Mouse (Mus musculus) embryo, embryonic 11.5 days (tissue): Measurements from ENCODE around the gene Etv5.
"Not testable (repeated sequence)": the region's sequence is repeated elsewhere in the genome, so short reads cannot be mapped to it uniquely, and the experiment has no call there.

Experiments used
- DNase-seq: peaks from one replicate; pipeline ENCODE4 v3.0.0-alpha.2; 2012; ENCODE audit warnings: low read depth, low spot score

Gene Etv5

GRCm38 (mm10) chr16:22395093-22395844, 44.2 kb downstream of the Etv5 start:
- no peak for DNase-seq

- no peak for DNase-seq
Observed at GRCm38 (mm10) chr16:22390348-22390897, 49.1 kb downstream of the Etv5 start.

GRCm38 (mm10) chr16:22389146-22389911, 50.2 kb downstream of the Etv5 start:
- no peak for DNase-seq

GRCm38 (mm10) chr16:22387731-22388130, 51.8 kb downstream of the Etv5 start:
- DNase-seq: no peak

GRCm38 (mm10) chr16:22382018-22382417, 57.5 kb downstream of the Etv5 start:
- not testable (repeated sequence) for DNase-seq

GRCm38 (mm10) chr16:22380981-22381380, 58.5 kb downstream of the Etv5 start:
- no peak for DNase-seq

GRCm38 (mm10) chr16:22379986-22380385, 59.5 kb downstream of the Etv5 start:
- no peak for DNase-seq

- DNase-seq: no peak
Observed at GRCm38 (mm10) chr16:22379342-22379741, 60.2 kb downstream of the Etv5 start.

- no peak for DNase-seq
Observed at GRCm38 (mm10) chr16:22377714-22378113, 61.8 kb downstream of the Etv5 start.

- DNase-seq: no peak
Observed at GRCm38 (mm10) chr16:22374898-22375297, 64.6 kb downstream of the Etv5 start.

- no peak for DNase-seq
Observed at GRCm38 (mm10) chr16:22372701-22373124, 66.8 kb downstream of the Etv5 start.

- no peak for DNase-seq
Observed at GRCm38 (mm10) chr16:22372225-22372624, 67.3 kb downstream of the Etv5 start.

- no peak for DNase-seq
Observed at GRCm38 (mm10) chr16:22367099-22367498, 72.4 kb downstream of the Etv5 start.

GRCm38 (mm10) chr16:22366040-22366439, 73.5 kb downstream of the Etv5 start:
- DNase-seq: no peak

GRCm38 (mm10) chr16:22365596-22365995, 73.9 kb downstream of the Etv5 start:
- no peak for DNase-seq

GRCm38 (mm10) chr16:22358701-22359354, 80.7 kb downstream of the Etv5 start:
- DNase-seq: no peak

GRCm38 (mm10) chr16:22354177-22354576, 85.3 kb downstream of the Etv5 start:
- DNase-seq: not testable (repeated sequence)

GRCm38 (mm10) chr16:22353639-22354038, 85.9 kb downstream of the Etv5 start:
- no peak for DNase-seq

GRCm38 (mm10) chr16:22351194-22351593, 88.3 kb downstream of the Etv5 start:
- DNase-seq: no peak

GRCm38 (mm10) chr16:22349798-22350197, 89.7 kb downstream of the Etv5 start:
- DNase-seq: no peak

- no peak for DNase-seq
Observed at GRCm38 (mm10) chr16:22348478-22349270, 90.8 kb downstream of the Etv5 start.
